Mouse (Mus musculus): ENCODE data around the gene Mms19. TPM values are rescaled to one million over a fixed set of nuclear protein-coding genes. Genes with fewer than 3 reads are reported as not detected.

The Mms19 gene
- polyA plus RNA-seq, 1 experiment from 2014 or later, result 33.4 TPM

DNA sequence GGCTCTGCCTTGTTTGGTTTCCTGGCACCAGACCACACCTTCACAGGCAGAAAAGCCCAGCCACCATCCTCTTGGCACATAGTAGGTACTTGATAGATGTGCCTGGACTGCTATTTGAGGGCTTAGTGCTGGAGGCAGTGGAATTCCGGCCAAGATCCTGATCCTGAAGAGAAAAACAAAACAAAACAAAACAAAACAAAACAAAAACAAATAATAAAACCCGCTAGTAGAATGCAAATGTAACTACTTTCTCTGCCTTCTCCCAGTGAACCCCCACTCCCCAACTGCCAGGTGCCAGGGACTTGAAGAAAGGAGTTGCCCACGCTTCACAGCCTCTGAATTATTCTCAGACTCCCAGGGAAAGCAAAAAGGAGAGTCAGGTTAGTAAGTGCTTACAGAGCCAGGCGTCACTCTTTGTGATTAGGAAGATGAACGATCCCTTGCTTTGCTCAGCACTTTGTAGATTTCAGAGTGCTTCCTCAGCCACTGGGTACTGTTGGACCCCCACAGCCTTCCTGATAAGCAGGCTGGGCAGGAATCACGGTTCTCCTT lies 11.0 kb upstream of the Mms19 start:
- H3K27me3 ChIP-seq (ENCODE audit: control insufficient read depth, insufficient read depth, low read length), result no peaks in the 10 kb centered on the region
- ATAC-seq (ENCODE audit: low FRiP score), result no peak
- no peak overlapping the region for H3K4me3 ChIP-seq (ENCODE audit: low read depth, low read length)
- no peaks in the 10 kb centered on the region for H3K4me1 ChIP-seq (ENCODE audit: control insufficient read depth, insufficient read depth, low read length)
- WGBS, result 27% methylated on average over 6 of the region's 6 CpGs
- no peaks in the 10 kb centered on the region for H3K9me3 ChIP-seq (ENCODE audit: control insufficient read depth, low read length)
- no peak overlapping the region; the same call in 1 of the 2 replicates for H3K9ac ChIP-seq (ENCODE audit: low read length)
- no peak overlapping the region for H3K4me2 ChIP-seq
- no peak overlapping the region for H3K27ac ChIP-seq (ENCODE audit: low read depth, low read length)
- no peaks in the 10 kb centered on the region for H3K36me3 ChIP-seq (ENCODE audit: control insufficient read depth, insufficient read depth, low read length)
- DNase-seq (ENCODE audit: low spot score, missing footprints), result no peak

DNA sequence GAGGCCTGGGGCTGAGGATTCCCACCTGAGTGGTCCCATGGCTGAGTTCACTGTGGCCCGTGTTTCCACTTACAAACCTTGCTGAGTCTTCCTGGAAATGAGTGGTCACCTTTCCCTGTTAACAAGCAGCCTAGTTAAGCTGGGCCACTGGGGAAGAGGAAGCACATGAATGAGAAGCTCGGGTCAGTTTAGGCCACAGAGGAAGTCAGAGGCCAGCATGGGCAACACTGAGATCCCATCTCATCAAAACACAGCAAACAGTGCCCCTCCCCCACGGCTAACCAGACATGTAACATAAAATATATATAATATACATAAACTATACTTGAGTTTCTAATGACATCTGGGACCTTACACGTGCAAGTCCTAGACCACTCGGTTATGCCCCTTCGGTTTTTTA lies 8.9 kb upstream of the Mms19 start:
- H3K4me1 ChIP-seq (ENCODE audit: control insufficient read depth, insufficient read depth, low read length), result no peaks in the 10 kb centered on the region
- H3K9ac ChIP-seq (ENCODE audit: low read length), result no peak overlapping the region
- ATAC-seq (ENCODE audit: low FRiP score), result no peak
- H3K36me3 ChIP-seq (ENCODE audit: control insufficient read depth, insufficient read depth, low read length), result no peaks in the 10 kb centered on the region
- no peak overlapping the region for H3K27ac ChIP-seq (ENCODE audit: low read depth, low read length)
- H3K9me3 ChIP-seq (ENCODE audit: control insufficient read depth, low read length), result no peaks in the 10 kb centered on the region
- H3K4me3 ChIP-seq (ENCODE audit: low read depth, low read length), result no peak overlapping the region
- 84% methylated on average over 6 of the region's 6 CpGs for WGBS
- H3K27me3 ChIP-seq (ENCODE audit: control insufficient read depth, insufficient read depth, low read length), result no peaks in the 10 kb centered on the region
- H3K4me2 ChIP-seq, result no peak overlapping the region
- no peak for DNase-seq (ENCODE audit: low spot score, missing footprints)

DNA sequence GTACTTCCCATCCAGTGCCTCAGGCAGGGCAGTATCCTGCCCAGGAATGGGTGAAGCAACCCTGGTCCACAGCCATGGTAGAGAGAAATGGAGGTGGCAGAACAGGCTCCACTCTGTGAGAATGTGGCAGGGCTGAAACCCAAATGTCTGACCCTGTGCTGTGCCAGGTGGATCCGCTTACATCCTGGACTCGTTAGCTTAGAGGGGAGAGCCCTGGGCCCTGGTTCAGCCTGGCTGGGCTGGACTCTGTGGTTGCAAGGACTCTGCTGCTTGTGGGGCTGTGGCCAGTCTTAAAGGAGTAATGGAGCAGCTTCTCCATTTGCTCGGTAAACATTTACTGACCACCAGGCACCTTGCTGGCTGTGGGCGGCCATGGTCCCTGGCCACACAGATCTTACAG lies 6.2 kb upstream of the Mms19 start:
- WGBS, result 92% methylated on average over 4 of the region's 4 CpGs
- peaks cover 5% of the 10 kb centered on the region for H3K4me1 ChIP-seq (ENCODE audit: control insufficient read depth, insufficient read depth, low read length)
- no peaks in the 10 kb centered on the region for H3K9me3 ChIP-seq (ENCODE audit: control insufficient read depth, low read length)
- H3K27ac ChIP-seq (ENCODE audit: low read depth, low read length), result no peak overlapping the region
- ATAC-seq (ENCODE audit: low FRiP score), result no peak
- DNase-seq (ENCODE audit: low spot score, missing footprints), result no peak
- no peaks in the 10 kb centered on the region for H3K36me3 ChIP-seq (ENCODE audit: control insufficient read depth, insufficient read depth, low read length)
- no peak overlapping the region for H3K4me2 ChIP-seq
- no peak overlapping the region for H3K4me3 ChIP-seq (ENCODE audit: low read depth, low read length)
- no peak overlapping the region for H3K9ac ChIP-seq (ENCODE audit: low read length)
- H3K27me3 ChIP-seq (ENCODE audit: control insufficient read depth, insufficient read depth, low read length), result peaks cover 7% of the 10 kb centered on the region

DNA sequence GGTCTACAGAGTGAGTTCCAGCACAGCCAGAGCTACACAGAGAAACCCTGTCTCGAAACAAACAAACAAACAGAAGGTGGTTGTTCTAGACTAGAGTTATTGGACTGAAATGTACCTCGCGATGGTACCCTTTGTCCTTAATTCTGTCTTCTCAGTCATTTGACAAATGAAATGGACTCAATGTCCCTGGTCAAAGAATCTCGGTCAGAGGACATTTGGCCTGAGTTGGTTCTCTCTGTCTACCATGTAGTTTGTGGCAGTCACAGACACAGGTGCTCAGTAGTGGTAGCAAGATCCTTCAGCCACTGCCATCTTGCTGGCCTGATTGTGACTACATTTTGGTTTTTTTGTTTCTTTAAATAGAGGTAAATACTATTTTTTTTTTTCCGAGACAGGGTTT lies 5.0 kb upstream of the Mms19 start:
- Histone ChIP-seq H3K27me3 (ENCODE audit: control insufficient read depth, insufficient read depth, low read length) (peaks cover 7% of the 10 kb centered on the region), H3K9ac (ENCODE audit: low read length) (no peak overlapping the region), H3K4me1 (ENCODE audit: control insufficient read depth, insufficient read depth, low read length) (peaks cover 5% of the 10 kb centered on the region), H3K36me3 (ENCODE audit: control insufficient read depth, insufficient read depth, low read length) (no peaks in the 10 kb centered on the region), H3K27ac (ENCODE audit: low read depth, low read length) (no peak overlapping the region), H3K4me3 (ENCODE audit: low read depth, low read length) (no peak overlapping the region), H3K4me2 (no peak overlapping the region), H3K9me3 (ENCODE audit: control insufficient read depth, low read length) (no peaks in the 10 kb centered on the region)
- DNase-seq (ENCODE audit: low spot score, missing footprints), result no peak
- no peak for ATAC-seq (ENCODE audit: low FRiP score)
- 90% methylated on average over 5 of the region's 5 CpGs for WGBS

DNA sequence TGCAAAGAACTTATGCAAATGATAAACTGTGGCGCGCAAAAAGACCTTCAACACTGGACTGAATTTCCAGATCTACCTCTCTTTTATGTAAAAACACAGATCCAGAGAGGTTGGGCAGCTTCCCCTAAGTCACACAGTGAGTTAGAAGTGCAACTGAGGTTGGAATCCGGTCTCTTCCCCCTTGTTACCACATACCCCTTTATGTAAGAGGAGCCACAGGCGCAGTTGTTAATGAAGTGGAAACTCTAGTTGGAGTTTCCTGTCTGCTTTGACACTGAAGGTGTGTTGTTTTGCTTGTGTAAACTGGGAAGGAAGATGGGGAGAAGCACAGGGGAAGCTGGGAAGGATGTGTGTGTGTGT lies 1.8 kb upstream of the Mms19 start:
- Histone ChIP-seq H3K9me3 (ENCODE audit: control insufficient read depth, low read length) (no peaks in the 10 kb centered on the region), H3K36me3 (ENCODE audit: control insufficient read depth, insufficient read depth, low read length) (no peaks in the 10 kb centered on the region), H3K4me2 (peak overlapping the region; percentile 100), H3K4me1 (ENCODE audit: control insufficient read depth, insufficient read depth, low read length) (peaks cover 5% of the 10 kb centered on the region), H3K27me3 (ENCODE audit: control insufficient read depth, insufficient read depth, low read length) (peaks cover 7% of the 10 kb centered on the region), H3K4me3 (ENCODE audit: low read depth, low read length) (peak overlapping the region; percentile 72), H3K9ac (ENCODE audit: low read length) (peak overlapping the region; percentile 70; the same call in 1 of the 2 replicates), H3K27ac (ENCODE audit: low read depth, low read length) (no peak overlapping the region)
- DNase-seq (ENCODE audit: low spot score, missing footprints) (no peak), ATAC-seq (ENCODE audit: low FRiP score) (no peak)
- WGBS, result under 1% methylated on average over 4 of the region's 4 CpGs

DNA sequence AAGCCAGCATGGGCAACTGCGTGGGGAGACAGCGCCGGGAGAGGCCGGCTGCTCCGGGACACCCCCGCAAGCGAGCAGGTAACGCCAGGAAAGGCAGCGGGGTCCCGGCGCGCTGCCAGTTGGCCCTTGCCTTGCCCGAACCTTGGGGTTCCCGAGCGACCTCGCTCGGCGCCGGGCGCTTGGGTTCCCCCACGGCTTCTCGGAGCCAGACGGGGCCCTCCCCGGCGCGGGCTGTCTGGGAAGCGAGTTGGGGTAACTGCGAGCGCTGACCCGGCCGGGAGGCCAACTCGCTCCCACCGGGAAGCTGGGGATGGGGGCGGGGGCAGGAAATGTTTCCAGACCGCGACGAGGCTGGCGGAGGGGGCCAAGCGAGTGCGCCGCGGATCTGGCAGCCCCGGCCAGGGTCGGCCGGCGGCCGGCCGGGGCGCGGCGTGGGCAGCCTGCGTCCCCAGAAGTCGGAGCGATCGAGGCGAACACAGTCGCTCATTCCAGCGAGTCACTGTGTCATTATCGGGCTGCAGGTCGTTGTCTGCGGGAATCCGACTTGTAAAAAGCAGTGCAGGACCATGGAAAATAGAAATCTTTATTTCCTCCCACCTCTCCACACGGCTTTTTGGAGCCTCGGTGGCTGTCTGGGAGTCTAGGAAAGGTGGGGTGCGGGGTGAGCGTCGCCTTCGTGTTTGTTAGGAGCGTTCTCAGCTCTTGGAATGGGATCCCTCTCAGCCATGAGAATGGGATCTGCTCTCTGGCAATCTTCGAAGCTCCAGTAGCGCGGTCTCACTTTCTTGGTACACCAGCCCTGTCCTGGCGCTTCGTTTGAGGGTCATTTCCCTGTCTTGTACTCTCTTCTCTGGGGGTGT lies 1.2 kb upstream of the Mms19 start:
- Histone ChIP-seq H3K4me2 (peak overlapping the region; percentile 100), H3K27ac (ENCODE audit: low read depth, low read length) (peak overlapping the region; percentile 12; the same call in 1 of the 2 replicates), H3K4me1 (ENCODE audit: control insufficient read depth, insufficient read depth, low read length) (peaks cover 5% of the 10 kb centered on the region), H3K27me3 (ENCODE audit: control insufficient read depth, insufficient read depth, low read length) (peaks cover 7% of the 10 kb centered on the region), H3K36me3 (ENCODE audit: control insufficient read depth, insufficient read depth, low read length) (no peaks in the 10 kb centered on the region), H3K4me3 (ENCODE audit: low read depth, low read length) (peak overlapping the region; percentile 72), H3K9me3 (ENCODE audit: control insufficient read depth, low read length) (no peaks in the 10 kb centered on the region), H3K9ac (ENCODE audit: low read length) (peak overlapping the region; percentile 70)
- no peak for ATAC-seq (ENCODE audit: low FRiP score)
- peak; percentile 96 for DNase-seq (ENCODE audit: low spot score, missing footprints)
- under 1% methylated on average over 74 of the region's 74 CpGs for WGBS

DNA sequence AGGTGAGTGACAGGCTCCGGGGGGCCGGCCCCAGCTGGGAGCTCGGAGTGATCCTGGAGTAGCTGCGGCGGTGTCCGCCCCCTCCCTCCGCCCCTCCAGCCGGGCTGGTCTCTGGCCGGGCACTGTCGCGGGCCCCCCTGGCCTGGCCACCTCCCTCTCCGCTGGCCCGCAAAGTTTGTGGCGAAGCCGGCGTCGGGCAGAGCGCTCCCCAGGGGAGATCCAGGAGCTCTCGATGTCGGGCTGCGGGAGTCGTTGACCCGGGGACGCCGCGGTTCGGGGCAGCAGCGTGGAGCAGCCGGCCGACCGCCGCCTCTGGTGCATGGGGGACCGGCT lies 604 bp upstream of the Mms19 start, which contains the start of gene Ubtd1:
TSS of gene Ubtd1 (plus strand) at position 169 of the 333 bp plus-strand sequence.
- Histone ChIP-seq H3K4me2 (peak within 1 kb of the TSS; percentile 100), H3K9ac (ENCODE audit: low read length) (peak within 1 kb of the TSS; percentile 72), H3K9me3 (ENCODE audit: control insufficient read depth, low read length) (no peaks in the 10 kb centered on the region), H3K4me3 (ENCODE audit: low read depth, low read length) (peak within 1 kb of the TSS; percentile 72), H3K36me3 (ENCODE audit: control insufficient read depth, insufficient read depth, low read length) (no peaks in the 10 kb centered on the region), H3K4me1 (ENCODE audit: control insufficient read depth, insufficient read depth, low read length) (peaks cover 5% of the 10 kb centered on the region), H3K27me3 (ENCODE audit: control insufficient read depth, insufficient read depth, low read length) (peaks cover 7% of the 10 kb centered on the region), H3K27ac (ENCODE audit: low read depth, low read length) (peak within 1 kb of the TSS; percentile 23)
- no peak for ATAC-seq (ENCODE audit: low FRiP score)
- DNase-seq (ENCODE audit: low spot score, missing footprints), result peak; percentile 98
- under 1% methylated on average over 33 of the region's 33 CpGs for WGBS

DNA sequence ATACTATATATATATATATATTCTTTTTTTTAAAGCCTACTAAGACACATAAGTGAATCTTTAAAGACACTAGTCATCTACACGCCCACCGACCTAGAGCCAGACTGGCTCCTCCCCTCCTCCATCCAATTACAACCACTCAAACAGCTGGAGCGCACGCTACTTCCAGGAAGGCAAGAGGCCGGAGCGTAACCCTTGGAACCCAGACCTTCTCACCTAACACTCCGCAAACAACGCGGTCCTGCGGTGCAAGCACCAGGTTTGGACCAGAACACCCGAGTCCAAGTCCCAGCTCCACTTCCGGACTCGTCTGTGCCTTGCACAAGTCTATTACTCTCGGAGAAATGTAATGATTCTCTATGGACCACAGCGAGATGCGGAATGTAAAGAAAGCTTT lies 537 bp downstream of the Mms19 start:
- peak overlapping the region; percentile 72 for H3K4me3 ChIP-seq (ENCODE audit: low read depth, low read length)
- H3K9ac ChIP-seq (ENCODE audit: low read length), result peak overlapping the region; percentile 72
- peak overlapping the region; percentile 23; the same call in 1 of the 2 replicates for H3K27ac ChIP-seq (ENCODE audit: low read depth, low read length)
- peaks cover 5% of the 10 kb centered on the region for H3K4me1 ChIP-seq (ENCODE audit: control insufficient read depth, insufficient read depth, low read length)
- no peaks in the 10 kb centered on the region for H3K36me3 ChIP-seq (ENCODE audit: control insufficient read depth, insufficient read depth, low read length)
- peaks cover 7% of the 10 kb centered on the region for H3K27me3 ChIP-seq (ENCODE audit: control insufficient read depth, insufficient read depth, low read length)
- peak overlapping the region; percentile 65 for H3K4me2 ChIP-seq
- ATAC-seq (ENCODE audit: low FRiP score), result peak; percentile 6
- H3K9me3 ChIP-seq (ENCODE audit: control insufficient read depth, low read length), result no peaks in the 10 kb centered on the region
- under 1% methylated on average over 16 of the region's 16 CpGs for WGBS
- no peak for DNase-seq (ENCODE audit: low spot score, missing footprints)

Data from midbrain, embryonic 11.5 days (tissue).